Mouse (Mus musculus) gastrocnemius, postnatal 14 days (tissue): ENCODE measurements around the gene Apbb2. TPM values are rescaled to one million over a fixed set of nuclear protein-coding genes. Genes with fewer than 3 reads are reported as not detected.

Experiments used
- DNase-seq: peaks from one replicate; pipeline ENCODE4 v3.0.0; 2021; ENCODE audit warnings: mixed read lengths
- intact Hi-C: fragments of 180-260 bp; cut with DNase I; formaldehyde crosslinking; loops from one replicate; pipeline ENCODE4 v1.15.1; 2025; ENCODE audit warnings: low total_unique reads
- total RNA-seq, 2 experiments: library from RNA; stranded (reverse); gene quantifications; 2 replicates each; pipeline ENCODE4 v1.2.3; 2021

Gene Apbb2
- total RNA-seq, 2 experiments from 2014 or later: 41.0 to 48.3 TPM

DNA sequence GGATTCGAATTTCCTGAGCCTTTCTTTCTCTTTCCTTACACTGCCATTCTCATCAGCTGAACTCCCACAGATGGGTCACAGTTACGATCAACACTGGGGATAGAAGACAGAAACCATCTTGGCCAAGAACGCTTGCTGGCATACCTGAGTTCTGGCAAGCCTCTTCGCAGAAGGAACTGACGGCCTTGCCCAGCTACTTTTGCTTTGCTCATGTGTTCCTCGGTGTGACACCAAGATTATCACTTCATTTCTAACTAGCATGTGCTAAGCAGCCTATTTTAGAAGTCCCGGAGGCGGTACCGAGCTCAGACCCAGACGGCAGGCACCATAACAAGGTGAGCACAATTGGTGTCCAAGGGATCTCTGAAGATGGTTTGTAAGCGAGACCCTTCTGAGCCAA, 12.9 kb downstream of the Apbb2 start:
- no peak for DNase-seq
- intact Hi-C loops: no loop called here

DNA sequence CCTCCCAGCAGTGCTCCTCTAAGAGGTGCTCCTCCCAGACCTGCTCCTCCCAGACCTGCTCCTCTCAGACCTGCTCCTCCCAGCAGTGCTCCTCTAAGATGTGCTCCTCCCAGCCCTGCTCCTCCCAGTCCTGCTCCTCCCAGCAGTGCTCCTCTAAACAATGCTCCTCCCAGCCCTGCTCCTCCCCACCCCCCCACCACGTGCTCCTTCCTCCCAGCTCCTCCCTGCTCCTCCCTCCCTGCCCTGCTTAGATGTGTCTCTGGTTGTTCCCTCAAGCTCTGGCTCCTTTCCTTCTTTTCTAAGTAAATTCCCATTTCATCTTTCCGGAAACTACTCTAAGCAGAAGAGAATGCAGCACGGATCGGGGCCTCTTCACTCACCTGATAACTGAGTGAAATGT, 14.2 kb downstream of the Apbb2 start:
- intact Hi-C loops: no loop called here
- no peak for DNase-seq

DNA sequence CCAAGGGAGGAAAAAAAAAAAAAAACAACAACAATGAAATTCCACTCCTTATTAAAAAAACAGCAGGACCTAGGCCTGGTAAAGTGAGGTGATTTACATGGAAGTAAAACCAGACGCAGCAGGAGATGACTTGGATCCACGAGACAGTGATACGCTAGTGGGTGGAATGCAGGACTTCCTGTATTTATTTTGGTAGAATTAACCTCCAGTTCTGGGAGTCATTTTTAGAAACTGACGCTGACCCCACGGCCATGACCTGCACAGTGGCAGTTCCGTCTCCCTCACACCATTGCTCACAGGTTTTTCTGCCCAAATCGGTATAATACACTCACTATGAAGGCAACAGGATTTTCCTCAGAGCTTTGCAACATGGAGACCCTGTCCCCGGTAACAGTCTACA, 14.8 kb downstream of the Apbb2 start:
- no peak for DNase-seq
- intact Hi-C loops: no loop called here

DNA sequence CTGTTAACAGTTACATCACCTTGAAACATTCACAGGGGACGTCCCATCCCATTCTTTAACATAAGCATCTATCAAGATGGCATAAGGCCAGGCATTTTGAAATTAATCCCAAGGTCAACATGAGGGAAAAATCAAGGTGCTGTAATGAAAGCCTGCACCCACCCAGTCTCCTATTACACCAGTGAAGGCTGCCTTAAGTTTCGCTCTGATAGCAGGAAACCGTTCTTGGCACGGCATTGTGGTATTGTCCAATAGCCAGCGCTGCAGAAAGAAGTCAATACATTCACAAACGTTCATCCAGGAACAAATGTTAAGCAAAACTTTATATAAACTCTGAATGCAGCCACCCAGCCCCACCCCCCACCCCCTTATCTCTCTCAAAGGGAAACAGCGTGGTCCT, 15.4 kb downstream of the Apbb2 start:
- peak; percentile 40 for DNase-seq
- intact Hi-C loops: no loop called here

DNA sequence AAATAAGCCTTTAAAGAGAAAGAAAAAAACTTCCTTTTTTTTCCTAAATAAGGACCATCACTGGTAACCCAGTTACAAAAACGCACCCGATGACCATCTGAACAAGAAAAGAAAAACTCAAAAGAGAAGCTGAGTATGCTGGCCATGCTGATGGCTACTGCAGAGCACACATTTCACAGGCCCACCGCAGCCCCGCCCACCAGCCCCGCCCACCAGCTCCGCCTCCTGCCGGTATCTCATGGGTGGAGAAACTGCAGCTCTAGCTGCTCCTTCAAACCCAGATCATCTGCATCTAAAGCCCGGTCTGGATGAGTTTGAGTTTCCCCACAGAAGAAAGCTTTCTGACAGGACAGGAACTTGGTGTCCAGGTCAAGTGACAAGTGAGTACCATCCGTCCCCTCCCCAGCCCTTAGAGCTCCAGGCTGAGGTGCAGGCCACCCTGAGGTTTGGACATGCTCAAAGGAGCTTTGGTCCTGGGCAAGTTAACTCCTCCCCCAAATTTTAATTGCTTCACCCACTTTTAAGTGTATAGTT, 16.2 kb downstream of the Apbb2 start:
- no peak for DNase-seq
- intact Hi-C loops: no loop called here

DNA sequence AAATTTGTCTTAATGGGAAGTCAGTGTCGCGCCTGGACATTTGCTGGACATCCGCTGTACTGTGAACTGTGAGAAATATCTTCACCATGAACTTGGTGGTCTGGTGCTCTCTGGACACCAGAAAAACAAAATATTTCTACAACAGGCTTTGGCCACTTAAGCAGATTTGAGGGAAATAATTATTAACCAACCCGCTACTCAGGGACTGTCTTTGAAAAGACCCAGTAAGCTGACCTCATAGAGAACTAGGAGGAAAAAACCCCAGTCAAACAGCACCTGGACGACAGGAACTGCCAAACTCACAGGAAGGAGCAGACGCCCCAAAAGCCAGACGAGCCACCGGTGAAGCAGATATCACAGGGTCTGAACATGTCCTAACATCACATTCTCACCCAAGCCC, 18.2 kb downstream of the Apbb2 start:
- intact Hi-C loops: no loop called here
- DNase-seq: no peak

DNA sequence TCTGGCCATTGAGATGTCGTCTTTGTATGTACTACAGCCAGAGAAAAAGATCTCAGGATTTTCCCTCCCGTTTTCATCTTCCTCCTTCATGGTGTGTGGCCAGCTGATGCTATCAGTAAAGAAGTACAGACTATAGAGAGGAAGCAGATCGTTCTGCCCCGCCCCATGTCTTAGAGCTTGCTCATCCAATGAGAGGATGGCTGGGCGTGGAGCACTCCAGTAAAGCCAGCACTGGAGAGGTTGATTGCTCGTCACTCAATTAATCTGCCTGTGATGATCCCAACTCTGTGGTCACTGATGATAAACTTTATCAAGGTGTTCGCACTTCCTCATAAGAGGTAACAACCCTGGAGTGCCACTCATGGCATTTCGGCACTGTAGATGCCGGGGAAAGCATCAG, 18.7 kb downstream of the Apbb2 start:
- intact Hi-C loops: no loop called here
- no peak for DNase-seq

DNA sequence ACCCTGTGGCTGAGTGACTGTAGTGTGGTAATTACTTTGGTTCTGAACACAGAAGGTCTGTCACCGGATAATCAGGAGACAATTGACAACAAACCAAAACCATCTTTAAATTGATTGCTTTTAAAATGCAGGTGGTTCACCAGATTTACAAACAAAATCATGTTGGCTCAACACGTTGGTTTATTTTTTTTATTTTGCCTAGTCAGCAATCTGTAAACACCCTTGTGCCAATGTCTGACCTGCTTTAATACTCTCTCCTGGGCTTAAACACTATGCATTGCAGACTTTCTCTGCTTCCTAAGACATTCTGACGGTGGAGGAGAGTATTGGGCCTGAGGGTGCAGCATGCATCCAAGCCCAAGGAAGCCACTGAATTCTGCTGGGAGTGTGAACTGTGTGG, 22.3 kb downstream of the Apbb2 start:
- no peak for DNase-seq

DNA sequence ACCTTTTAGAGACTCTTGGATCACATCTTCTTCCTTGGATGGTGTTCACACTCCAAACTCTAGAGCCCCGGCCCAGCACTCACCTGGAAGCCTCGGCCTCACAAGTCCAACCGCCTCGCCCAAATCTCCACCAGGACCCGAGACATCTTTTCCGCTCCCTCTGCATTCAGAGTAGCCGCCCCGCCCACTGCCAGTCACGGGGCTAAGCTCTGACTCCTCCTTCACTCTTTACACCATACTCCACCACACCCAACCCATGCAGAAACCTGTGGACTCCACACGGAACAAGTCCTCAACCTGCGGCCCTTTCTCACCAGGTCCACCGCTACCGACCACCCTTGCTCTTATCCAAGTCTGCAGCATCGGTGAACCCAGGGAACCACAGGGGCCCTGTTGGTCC, 23.7 kb downstream of the Apbb2 start:
- intact Hi-C loops: no loop called here
- DNase-seq: no peak

More for the DNA sequence above, 22.3 kb downstream of the Apbb2 start:
- intact Hi-C loops: loop anchor here (2.0 kb wide), 1 partner anchor 15 kb away; no protein-coding TSS in a partner anchor

DNA sequence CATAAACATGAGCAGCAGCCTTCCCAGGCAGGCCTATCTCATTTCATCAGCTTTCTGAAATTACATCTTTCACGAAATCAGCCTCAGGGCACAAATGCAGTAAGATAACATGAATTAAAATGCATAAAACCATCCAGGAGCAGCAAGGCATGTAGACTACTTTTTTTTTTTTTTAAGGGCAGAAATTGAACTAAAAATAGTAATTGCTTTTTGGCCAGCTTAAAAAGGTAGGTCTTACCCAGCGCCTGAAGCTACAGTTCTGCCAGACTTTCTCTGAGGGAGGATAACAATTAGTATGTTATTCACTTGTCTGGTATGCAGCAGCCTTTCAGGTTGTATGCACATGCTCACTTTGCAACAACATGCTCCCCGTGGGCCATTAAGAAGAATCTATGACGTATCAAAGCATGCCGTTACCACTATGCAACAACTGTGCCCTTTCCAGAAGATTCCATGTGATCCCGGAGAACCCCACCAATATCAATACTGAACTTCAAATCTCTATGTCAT, 32.3 kb downstream of the Apbb2 start:
- intact Hi-C loops: no loop called here
- no peak for DNase-seq

DNA sequence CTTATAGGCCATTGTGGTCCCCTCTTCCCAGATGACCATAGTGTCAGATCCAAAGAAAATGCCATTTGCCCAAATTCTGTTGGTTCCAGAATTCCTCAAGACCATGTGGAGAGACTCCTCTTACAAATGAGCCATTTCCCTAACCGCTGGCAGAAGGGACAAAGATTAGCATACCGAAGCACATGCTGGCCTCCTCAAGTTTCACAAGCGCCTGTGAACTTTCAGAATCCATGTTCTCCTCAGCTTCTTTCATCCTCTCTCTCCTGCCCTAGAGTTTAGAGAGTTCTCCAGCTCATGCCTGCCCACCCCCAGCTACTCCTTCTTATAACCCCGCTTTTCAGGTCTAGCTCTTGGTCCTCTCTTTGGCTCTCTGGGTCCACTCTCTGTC, 35.6 kb downstream of the Apbb2 start:
- intact Hi-C loops: no loop called here
- no peak for DNase-seq

DNA sequence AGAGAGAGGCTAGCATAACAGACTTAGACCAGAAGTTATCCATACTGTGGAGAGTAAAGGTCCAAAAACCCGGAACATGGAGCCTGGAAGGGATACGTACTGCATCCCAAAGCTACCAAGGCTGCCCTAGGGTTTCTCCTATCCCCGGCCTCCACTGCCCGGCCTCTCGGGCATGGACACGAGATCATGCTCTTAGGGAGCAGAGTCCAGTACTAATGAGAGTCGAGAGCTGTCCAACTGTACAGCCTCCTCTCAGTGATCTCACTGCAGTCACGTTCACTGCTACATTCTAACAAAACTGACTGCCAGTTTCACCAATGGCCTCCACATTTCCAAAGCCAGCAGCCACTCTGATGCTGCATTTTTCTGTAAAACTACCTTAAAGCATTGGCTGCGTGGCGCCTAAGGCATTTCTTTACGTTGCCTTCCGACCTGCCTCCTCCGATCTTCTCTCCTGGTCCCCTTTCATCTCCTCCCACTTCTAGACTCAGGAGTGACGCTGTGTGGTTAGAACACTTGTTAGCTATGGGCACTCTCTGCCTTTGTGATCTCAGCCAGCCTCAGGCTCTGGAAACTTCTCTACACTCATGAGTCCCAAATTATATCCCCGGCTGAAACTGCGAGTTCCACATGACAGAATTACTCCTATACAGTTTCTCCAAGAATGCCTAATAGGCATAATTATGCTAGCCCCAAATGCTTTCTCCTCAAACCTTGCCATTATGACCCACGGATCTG, 36.1 kb downstream of the Apbb2 start:
- intact Hi-C loops: no loop called here
- no peak for DNase-seq

DNA sequence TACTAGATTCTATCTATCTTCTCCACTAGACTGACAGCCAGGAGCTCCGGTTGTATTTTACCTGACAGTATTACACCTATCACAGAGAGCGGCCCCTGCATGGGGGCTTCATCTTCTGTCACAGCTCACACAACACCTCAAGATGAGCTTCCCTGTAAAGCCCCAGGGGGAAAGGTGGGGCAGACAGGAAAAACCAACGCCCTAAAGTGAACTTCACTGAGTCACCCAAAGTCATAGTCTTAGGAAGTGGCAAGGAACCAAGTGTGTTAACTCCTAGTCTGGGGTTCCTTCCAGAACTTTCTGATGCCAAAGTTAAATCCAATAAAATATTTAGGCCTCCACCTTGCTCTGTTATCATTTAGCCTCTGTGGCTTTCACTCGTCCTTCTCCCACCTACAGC, 39.5 kb downstream of the Apbb2 start:
- intact Hi-C loops: no loop called here
- no peak for DNase-seq

DNA sequence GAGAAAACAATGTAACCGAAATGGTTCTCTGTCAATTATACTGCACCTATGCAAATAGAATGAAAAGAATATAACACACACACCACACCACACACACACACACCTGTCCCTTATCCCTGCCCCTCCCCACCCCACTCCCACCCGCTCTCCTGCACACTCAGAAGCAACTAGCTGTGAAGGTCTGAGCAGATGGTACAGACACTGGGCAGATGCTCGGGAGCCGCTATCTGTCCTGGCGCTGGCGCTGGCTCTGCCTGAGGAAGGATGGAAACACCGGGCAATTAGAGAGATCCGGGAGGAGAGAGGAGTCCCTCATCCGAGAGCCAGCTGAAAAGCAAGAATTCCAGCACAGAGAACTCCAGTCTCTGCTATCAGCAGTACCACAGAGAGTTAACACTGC, 42.3 kb downstream of the Apbb2 start:
- intact Hi-C loops: no loop called here
- no peak for DNase-seq

DNA sequence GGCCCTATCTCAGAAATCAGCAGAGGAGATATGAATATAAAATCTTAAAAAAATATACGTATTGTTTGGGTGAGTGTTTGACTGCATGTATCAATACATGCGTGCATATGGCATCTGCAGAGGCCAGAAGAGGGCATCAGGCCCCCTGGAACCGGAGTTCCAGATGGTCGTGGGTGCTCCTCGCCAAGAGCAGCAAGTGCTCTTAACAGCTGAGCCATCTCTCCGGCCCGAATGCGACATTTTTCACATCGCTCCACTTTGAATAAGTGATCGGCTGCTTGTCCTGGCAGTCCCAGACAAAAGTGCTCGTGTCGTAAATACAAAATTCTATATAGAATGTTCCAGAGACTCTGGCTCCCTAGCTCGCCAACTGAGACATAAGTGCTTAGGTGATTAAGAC, 43.4 kb downstream of the Apbb2 start:
- DNase-seq: no peak
- intact Hi-C loops: no loop called here

DNA sequence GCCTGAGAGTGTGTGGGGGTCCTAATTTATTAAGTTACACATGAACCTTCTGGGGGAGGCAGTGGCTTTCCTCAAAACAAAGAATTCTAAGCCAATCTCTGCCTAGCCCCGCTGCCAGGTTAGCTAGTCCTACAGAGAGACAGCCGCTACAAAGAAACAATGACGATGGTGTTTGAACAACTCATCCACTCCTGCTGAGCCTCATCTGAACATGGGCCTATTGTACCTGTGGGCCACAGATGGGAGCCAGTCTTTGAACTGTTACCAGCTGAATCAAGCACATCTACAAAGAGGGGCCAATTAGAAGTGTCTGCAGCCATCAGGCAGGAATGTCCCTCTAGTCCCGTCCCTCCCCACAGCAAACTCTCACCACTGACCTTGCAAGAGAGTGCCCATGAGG, 45.3 kb downstream of the Apbb2 start:
- intact Hi-C loops: no loop called here

DNA sequence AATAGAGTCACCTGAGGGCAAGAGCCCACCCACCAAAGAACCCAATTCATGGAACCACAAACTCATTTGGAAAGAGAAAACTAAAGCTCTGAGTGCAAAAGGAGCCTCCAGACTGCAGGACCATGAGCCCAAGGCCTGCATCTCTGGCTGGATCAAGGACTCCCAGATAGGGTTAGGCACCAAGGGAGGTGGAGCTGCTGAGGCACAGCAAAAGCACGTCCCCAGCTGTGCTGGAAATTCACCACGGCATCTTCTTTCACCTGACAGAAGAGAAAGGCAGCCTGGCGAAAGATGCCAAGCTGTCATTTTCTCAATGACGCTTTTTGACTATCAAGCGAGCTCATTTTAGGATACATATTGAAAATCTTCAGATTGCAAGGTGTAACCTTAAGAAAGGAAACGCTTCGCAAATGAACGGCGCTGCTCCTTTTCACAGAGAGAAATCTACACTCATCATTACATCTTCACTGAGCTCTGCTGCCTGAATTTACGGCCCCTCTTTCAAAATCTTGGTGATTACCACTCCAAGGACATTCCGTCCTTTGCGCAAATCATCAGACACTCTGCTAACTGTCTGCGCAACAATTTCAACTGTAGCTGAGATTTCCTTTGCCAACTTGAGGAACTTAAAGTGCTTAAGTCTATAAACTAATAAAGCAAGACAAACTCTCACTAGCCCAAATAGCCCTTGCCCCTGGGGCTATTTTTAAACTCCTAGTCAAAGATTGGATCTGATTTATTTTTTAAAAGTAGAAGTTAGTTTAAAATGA, 46.3 kb downstream of the Apbb2 start:
- intact Hi-C loops: no loop called here
- DNase-seq: no peak

More for the DNA sequence above, 45.3 kb downstream of the Apbb2 start:
- no peak for DNase-seq

DNA sequence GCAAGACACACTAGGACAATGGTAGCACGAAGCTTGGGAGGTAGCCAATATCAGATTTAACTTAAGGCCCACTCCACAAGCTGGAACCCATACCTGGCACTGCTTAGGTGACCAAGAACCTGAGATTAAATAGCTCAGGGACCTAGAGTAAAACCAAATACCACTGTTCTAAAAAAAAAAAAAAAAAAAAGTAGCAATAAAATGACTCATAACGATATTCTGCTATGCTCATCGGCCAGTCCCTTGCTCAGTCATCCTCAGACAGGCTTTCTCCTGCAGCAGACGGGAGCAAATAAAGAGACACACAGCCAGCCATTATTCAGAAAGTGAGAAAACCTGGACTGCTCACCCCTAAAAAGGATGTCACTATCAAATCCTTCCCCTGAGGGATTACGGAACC, 47.9 kb downstream of the Apbb2 start:
- no peak for DNase-seq
- intact Hi-C loops: no loop called here

DNA sequence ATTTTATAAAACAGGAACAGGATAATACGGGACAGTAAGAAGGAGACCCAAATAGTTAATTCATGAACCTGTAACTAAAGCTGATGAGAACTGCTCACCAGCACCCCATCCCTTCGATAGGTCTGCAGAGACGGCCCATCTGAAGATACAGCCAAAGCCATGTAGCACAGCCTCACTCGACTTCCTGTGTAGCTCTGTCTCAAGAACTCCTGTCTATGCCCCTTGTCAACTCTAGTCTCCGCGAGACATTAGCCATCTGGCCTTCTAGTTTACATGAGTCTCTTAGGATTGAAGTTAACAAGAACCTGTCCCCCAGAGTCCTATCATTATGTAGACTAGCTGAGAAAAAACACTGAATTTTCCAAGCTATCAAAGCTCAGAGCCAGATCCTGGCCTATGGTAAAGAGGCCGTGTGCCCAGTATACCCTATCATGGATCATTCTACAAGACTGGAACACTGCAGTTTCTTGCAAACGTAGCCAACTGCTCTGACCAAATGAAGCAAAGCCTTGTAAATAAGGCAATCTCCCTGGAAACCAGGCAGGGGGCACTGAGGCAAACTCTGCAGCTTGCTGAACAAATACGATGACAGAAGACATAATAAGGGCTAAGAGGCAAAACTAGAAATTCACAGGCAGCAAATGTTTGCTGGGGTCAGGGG, 49.3 kb downstream of the Apbb2 start:
- intact Hi-C loops: no loop called here
- no peak for DNase-seq

DNA sequence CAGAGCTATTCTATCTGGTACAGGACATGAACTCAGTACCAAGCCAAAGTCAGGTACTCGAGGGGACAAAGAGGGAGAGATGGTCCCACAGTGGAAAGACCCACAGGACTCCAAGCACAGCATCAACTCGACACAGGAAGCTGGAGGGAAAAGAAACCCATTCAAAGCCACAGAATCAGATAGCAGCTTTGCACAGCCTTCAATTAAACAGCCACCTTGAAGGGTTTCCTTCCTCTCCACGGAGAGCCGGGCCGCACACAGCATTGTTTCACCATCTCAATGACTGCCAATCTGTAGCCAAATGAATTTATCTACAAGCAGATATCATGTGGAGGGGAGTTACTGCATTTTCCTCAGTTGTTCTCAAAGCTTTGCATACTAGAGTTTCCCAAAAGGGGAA, 50.6 kb downstream of the Apbb2 start:
- intact Hi-C loops: no loop called here
- no peak for DNase-seq
